In the genomic region with DNA sequence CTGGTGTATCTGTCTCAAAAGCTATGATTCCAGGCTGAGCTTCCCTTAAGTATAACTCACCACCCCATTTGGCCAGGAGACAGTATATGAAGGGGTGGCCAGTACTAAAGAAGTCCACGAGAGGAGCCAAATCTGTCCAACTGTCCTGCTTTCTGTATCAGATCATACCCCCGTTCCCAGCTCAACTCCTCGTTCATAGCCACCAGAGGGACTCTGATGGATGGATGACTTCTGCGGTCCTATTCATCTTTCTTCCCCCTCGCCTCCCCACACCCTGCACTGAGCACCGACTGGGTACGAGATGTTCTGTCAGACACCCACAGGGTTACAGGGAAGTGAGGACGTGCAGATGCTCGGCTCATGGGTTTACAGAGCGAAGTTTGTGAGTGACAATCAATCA, we compare ENCODE assay signal across 8 mouse cellular contexts.
DNase-seq lines count a peak whose midpoint lies in the region; ATAC-seq and TF ChIP-seq lines count a peak whose summit lies in the region.

No protein-coding gene starts in this region.

- 69% methylated on average over 10 of the region's 10 CpGs for WGBS in embryonic facial prominence, embryonic 15.5 days
- 48% methylated on average over 10 of the region's 10 CpGs for WGBS in intestine, postnatal 0 days

- no peak overlapping the region for H3K9ac ChIP-seq in embryonic facial prominence, embryonic 15.5 days
- H3K9ac ChIP-seq in intestine, postnatal 0 days (ENCODE audit: low read depth, low read length) = peak overlapping the region; percentile 1; the same call in 1 of the 2 replicates

- no peaks in the 10 kb centered on the region for H3K9me3 ChIP-seq in embryonic facial prominence, embryonic 15.5 days (replicated peaks)
- H3K9me3 ChIP-seq in intestine, postnatal 0 days (ENCODE audit: control insufficient read depth) = no peaks in the 10 kb centered on the region

- H3K4me3 ChIP-seq in layer of hippocampus, adult 2 months = peak overlapping the region; percentile 19; the same call in 1 of the 2 replicates
- 0 out of 2 replicates have a peak overlapping the region, but pooled peaks have one; percentile 13 for H3K4me3 ChIP-seq in embryonic facial prominence, embryonic 15.5 days (replicated peaks)
- peak overlapping the region; percentile 31 for H3K4me3 ChIP-seq in intestine, postnatal 0 days (ENCODE audit: low read depth, low read length)
- H3K4me3 ChIP-seq in myocyte = peak overlapping the region; percentile 1

- peak overlapping the region; percentile 27 for H3K4me2 ChIP-seq in embryonic facial prominence, embryonic 15.5 days (replicated peaks)
- peak overlapping the region; percentile 49 for H3K4me2 ChIP-seq in intestine, postnatal 0 days (replicated peaks; ENCODE audit: low read depth)
- peak overlapping the region; percentile 45 for H3K4me2 ChIP-seq in myocyte (ENCODE audit: low read depth)

- peaks cover 22% of the 10 kb centered on the region for H3K4me1 ChIP-seq in embryonic facial prominence, embryonic 15.5 days
- peaks cover 17% of the 10 kb centered on the region; the same call in 1 of the 2 replicates for H3K4me1 ChIP-seq in intestine, postnatal 0 days (replicated peaks; ENCODE audit: control insufficient read depth, insufficient read depth, low read length)

- ATAC-seq in embryonic facial prominence, embryonic 15.5 days (ENCODE audit: insufficient number of reproducible peaks, low FRiP score, low TSS enrichment, low read depth) = no peak
- ATAC-seq in intestine, postnatal 0 days = no peak
- no peak for ATAC-seq in monocyte, adult 5-6 weeks (replicated peaks; ENCODE audit: insufficient number of reproducible peaks, low FRiP score, low TSS enrichment, poor library complexity, severe bottlenecking)

- H3K79me2 ChIP-seq in myocyte (ENCODE audit: control insufficient read depth, insufficient read depth) = peaks cover 8% of the 10 kb centered on the region

- no peak for DNase-seq in layer of hippocampus, adult 2 months (ENCODE audit: low spot score in 2 of 2)
- no peak for DNase-seq in layer of hippocampus, adult 9-10 months (ENCODE audit: low spot score)
- DNase-seq in retina, embryonic 14.5 days (ENCODE audit: low spot score) = no peak
- DNase-seq in kidney, postnatal 4 days = no peak

- H3K36me3 ChIP-seq in embryonic facial prominence, embryonic 15.5 days = no peaks in the 10 kb centered on the region
- no peaks in the 10 kb centered on the region for H3K36me3 ChIP-seq in intestine, postnatal 0 days (ENCODE audit: control insufficient read depth, insufficient read depth)
- H3K36me3 ChIP-seq in myocyte (ENCODE audit: control insufficient read depth, insufficient read depth) = no peaks in the 10 kb centered on the region

- H3K27ac ChIP-seq in layer of hippocampus, adult 2 months = peak overlapping the region; percentile 52; the same call in 1 of the 2 replicates
- no peak overlapping the region for H3K27ac ChIP-seq in embryonic facial prominence, embryonic 15.5 days (replicated peaks)
- peak overlapping the region; percentile 35; the same call in 1 of the 2 replicates for H3K27ac ChIP-seq in intestine, postnatal 0 days (ENCODE audit: low read depth, low read length)

- no peaks in the 10 kb centered on the region for H3K27me3 ChIP-seq in embryonic facial prominence, embryonic 15.5 days
- H3K27me3 ChIP-seq in intestine, postnatal 0 days (replicated peaks; ENCODE audit: control insufficient read depth, insufficient read depth, low read length) = no peaks in the 10 kb centered on the region
- H3K27me3 ChIP-seq in myocyte (ENCODE audit: control insufficient read depth, insufficient read depth, insufficient read length) = no peaks in the 10 kb centered on the region

- peak; percentile 39 for TF ChIP-seq CTCF in layer of hippocampus, adult 2 months (conservative IDR thresholded peaks at IDR 0.05)
- TF ChIP-seq CTCF in intestine, postnatal 0 days (IDR thresholded peaks at IDR 0.05; ENCODE audit: low read depth) = peak; percentile 49

- no peak overlapping the region for H3ac ChIP-seq in myocyte (ENCODE audit: control insufficient read depth, insufficient read length)

- no peak for TF ChIP-seq POLR2A in myocyte (IDR thresholded peaks at IDR 0.05; ENCODE audit: insufficient read length, low read depth)

TF ChIP-seq in myocyte, 11 proteins besides CTCF, POLR2A, EP300 and RAD21:
- TF ChIP-seq REST (IDR thresholded peaks at IDR 0.05; ENCODE audit: insufficient read depth, insufficient read length) (no peak), MAX (IDR thresholded peaks at IDR 0.05; ENCODE audit: low read depth) (no peak), CEBPB (IDR thresholded peaks at IDR 0.05; ENCODE audit: insufficient read depth, poor library complexity, severe bottlenecking) (no peak), TCF3 (IDR thresholded peaks at IDR 0.05; ENCODE audit: insufficient read length, low read depth) (no peak), TCF12 (IDR thresholded peaks at IDR 0.05; ENCODE audit: insufficient read depth, poor library complexity, severe bottlenecking) (no peak), POLR2AphosphoS2 (IDR thresholded peaks at IDR 0.05; ENCODE audit: insufficient read length, low read depth) (no peak), E2F4 (IDR thresholded peaks at IDR 0.05; ENCODE audit: insufficient read depth) (no peak), SRF (IDR thresholded peaks at IDR 0.05; ENCODE audit: control insufficient read depth, insufficient read length, low read depth) (no peak), USF1 (IDR thresholded peaks at IDR 0.05; ENCODE audit: low read depth) (no peak), MYOG (IDR thresholded peaks at IDR 0.05; ENCODE audit: control insufficient read depth in 1 of 3, insufficient read depth in 1 of 3, insufficient read length in 2 of 3, low read depth in 2 of 3) (no peak), MYOD1 (IDR thresholded peaks at IDR 0.05; ENCODE audit: control insufficient read depth in 1 of 3, insufficient read length in 2 of 3, low read depth in 2 of 3) (no peak)
TF ChIP-seq in myocyte: peak in this region for 0.
